Mouse (Mus musculus): ENCODE measurements around the gene Prkx. TPM values are rescaled to one million over a fixed set of nuclear protein-coding genes. Genes with fewer than 3 reads are reported as not detected.

The Prkx gene
- polyA plus RNA-seq, 1 experiment from 2014 or later = 14.5 TPM

DNA sequence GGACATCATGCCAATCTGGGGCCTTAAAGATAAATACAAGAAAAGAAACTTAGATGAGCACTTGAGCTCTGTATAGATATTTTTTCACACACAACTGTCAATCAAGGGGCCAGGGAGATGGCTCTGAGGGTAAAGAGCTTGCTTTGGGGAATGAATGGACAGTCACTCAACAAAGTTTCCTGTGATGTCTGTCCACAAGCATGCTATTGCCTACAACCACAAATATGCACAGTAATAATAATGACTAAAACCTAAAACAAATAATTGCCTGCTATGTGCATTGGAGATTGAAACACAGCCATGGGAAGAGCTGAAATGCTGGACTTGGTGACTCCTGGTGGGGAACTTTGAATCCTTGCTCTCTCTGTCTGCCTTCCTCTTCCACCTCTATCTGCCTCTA is 9.7 kb downstream of the Prkx start:
- ATAC-seq (ENCODE audit: low FRiP score, low read depth) = no peak
- H3K4me3 ChIP-seq = no peak overlapping the region
- peaks cover 16% of the 10 kb centered on the region for H3K36me3 ChIP-seq
- H3K4me1 ChIP-seq = no peaks in the 10 kb centered on the region
- H3K27me3 ChIP-seq = no peaks in the 10 kb centered on the region
- H3K27ac ChIP-seq = no peak overlapping the region
- H3K4me2 ChIP-seq (replicated peaks) = no peak overlapping the region
- H3K9me3 ChIP-seq = no peaks in the 10 kb centered on the region
- no peak overlapping the region for H3K9ac ChIP-seq

DNA sequence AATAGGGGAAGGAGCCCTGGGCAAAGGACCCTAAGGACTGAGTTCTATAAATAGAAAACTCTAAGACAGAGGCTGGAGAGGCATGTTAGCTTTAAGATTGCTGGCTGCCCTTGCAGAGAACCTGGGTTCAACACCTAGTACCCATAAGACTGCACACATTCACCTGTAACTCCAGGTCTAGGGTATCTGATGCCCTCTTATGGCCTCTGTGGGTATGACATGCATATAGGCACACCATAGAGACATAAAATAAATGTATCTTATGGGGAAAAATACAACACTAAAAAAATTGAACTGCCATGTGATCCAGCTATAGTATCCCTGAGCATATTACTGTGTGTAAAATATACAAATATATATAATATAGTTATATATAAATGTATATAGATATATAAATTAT is 18.3 kb downstream of the Prkx start:
- no peaks in the 10 kb centered on the region for H3K4me1 ChIP-seq
- no peak overlapping the region for H3K4me2 ChIP-seq (replicated peaks)
- no peak overlapping the region for H3K27ac ChIP-seq
- no peak overlapping the region for H3K9ac ChIP-seq
- H3K4me3 ChIP-seq = no peak overlapping the region
- peaks cover 18% of the 10 kb centered on the region for H3K36me3 ChIP-seq
- H3K27me3 ChIP-seq = no peaks in the 10 kb centered on the region
- H3K9me3 ChIP-seq = no peaks in the 10 kb centered on the region
- no peak for ATAC-seq (ENCODE audit: low FRiP score, low read depth)

- Histone ChIP-seq H3K27me3 (no peaks in the 10 kb centered on the region), H3K9ac (no peak overlapping the region), H3K9me3 (no peaks in the 10 kb centered on the region), H3K4me3 (no peak overlapping the region), H3K36me3 (peaks cover 28% of the 10 kb centered on the region), H3K27ac (no peak overlapping the region), H3K4me1 (no peaks in the 10 kb centered on the region), H3K4me2 (replicated peaks) (no peak overlapping the region)
- 97% methylated on average over 3 of the region's 3 CpGs for WGBS
- ATAC-seq (ENCODE audit: low FRiP score, low read depth) = no peak
Observed at GRCm38 (mm10) chrX:77765153-77765552, 30.9 kb downstream of the Prkx start.

DNA sequence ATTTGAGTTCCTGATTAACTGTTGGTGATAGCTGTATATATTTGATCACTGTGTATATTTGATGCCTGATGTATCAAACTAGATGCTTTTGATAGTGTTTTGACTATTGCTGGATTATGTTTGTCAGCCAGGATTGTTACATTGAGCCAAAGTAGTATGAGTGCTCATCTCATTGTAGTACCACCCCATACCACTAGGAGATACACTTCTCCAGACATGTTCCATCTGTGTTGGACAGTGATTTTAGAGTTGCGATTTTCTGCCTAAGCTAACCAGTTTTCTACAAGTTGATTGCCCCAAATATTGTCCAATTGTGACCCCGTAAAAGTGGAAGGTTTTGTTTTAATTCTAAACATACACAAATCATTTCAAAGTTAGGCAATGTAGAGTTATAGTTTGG is 51.8 kb downstream of the Prkx start:
- H3K9ac ChIP-seq = no peak overlapping the region
- no peak overlapping the region for H3K4me3 ChIP-seq
- ATAC-seq (ENCODE audit: low FRiP score, low read depth) = no peak
- no peaks in the 10 kb centered on the region for H3K27me3 ChIP-seq
- H3K36me3 ChIP-seq = no peaks in the 10 kb centered on the region
- H3K9me3 ChIP-seq = no peaks in the 10 kb centered on the region
- H3K4me1 ChIP-seq = no peaks in the 10 kb centered on the region
- H3K4me2 ChIP-seq (replicated peaks) = no peak overlapping the region
- H3K27ac ChIP-seq = no peak overlapping the region
- WGBS = 72% methylated on average over 2 of the region's 2 CpGs

DNA sequence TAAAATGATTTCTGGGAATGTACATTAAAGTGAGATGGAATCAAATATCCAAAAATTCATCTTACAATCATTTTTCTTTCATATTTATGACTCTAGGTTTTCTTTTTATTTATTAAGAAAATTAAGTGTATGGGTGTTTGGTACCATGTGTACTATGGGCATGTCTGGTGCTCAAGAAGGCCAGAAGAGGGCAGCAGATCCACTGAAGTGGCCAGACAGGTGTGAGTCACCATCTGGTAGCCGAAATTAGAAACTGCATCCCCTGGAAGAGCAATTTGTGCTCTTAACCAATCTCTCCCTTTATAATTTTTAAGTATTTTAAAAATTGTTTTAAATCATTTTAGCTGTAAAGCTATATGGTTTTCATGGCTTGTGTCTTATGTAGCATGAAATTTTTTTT is 54.7 kb downstream of the Prkx start:
- ATAC-seq (ENCODE audit: low FRiP score, low read depth) = no peak
- Histone ChIP-seq H3K4me2 (replicated peaks) (no peak overlapping the region), H3K27ac (no peak overlapping the region), H3K4me1 (no peaks in the 10 kb centered on the region), H3K27me3 (no peaks in the 10 kb centered on the region), H3K36me3 (no peaks in the 10 kb centered on the region), H3K9me3 (no peaks in the 10 kb centered on the region), H3K9ac (no peak overlapping the region), H3K4me3 (no peak overlapping the region)
- 21% methylated on average over 1 of the region's 1 CpGs for WGBS

DNA sequence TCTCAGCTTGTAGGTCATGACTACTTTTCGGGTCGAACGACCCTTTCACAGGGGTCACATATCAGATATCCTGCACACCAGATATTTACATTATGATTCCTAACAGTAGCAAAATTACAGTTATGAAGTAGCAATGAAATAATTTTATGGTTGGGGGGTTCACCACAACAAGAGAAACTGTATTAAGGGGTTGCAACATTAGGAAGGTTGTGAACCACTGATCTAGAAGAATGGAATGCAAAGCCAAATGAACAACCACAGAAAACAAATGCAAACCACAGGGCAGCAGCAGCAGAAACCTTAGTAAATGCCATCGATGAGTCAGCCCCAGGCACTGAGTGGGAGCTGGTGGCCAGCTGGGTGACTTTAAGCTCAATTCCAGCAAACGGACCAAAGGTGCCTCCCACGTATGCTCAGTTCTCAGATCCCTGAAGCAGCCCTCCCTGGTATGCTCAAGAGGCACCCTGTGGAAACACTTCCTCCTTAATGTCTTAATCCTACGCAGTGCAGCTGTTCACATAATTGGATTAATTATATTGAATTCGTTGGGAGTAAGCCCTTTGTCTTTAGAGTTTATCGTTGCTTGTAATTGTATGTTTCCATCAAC is 62.0 kb downstream of the Prkx start:
- Histone ChIP-seq H3K27me3 (no peaks in the 10 kb centered on the region), H3K4me3 (no peak overlapping the region), H3K36me3 (no peaks in the 10 kb centered on the region), H3K9ac (no peak overlapping the region), H3K27ac (no peak overlapping the region), H3K4me1 (no peaks in the 10 kb centered on the region), H3K4me2 (replicated peaks) (no peak overlapping the region), H3K9me3 (no peaks in the 10 kb centered on the region)
- WGBS = 77% methylated on average over 9 of the region's 9 CpGs
- ATAC-seq (ENCODE audit: low FRiP score, low read depth) = no peak

DNA sequence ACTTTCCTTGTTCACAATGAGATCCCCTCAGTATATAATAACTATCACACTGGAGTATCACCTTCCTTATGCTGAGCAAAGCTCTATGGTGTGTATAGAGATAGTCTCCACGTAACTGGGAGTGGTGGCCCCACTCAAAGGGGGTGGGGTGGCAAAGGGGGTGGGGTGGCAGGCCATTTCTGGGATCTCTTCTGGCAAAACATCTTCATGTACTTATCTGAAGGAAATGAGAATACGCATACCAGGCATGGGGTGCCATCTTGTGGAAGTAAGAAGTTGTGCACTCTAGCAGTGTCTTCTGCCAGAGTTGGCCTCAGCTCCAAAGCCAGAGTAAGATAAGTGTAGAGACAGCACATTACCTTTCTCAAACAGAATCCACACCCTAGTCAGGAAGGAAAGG is 75.8 kb downstream of the Prkx start:
- no peak for ATAC-seq (ENCODE audit: low FRiP score, low read depth)
- H3K9ac ChIP-seq = no peak overlapping the region
- no peaks in the 10 kb centered on the region for H3K27me3 ChIP-seq
- 14% methylated on average over 2 of the region's 2 CpGs for whole genome bisulfite sequencing
- no peaks in the 10 kb centered on the region for H3K36me3 ChIP-seq
- H3K4me1 ChIP-seq = no peaks in the 10 kb centered on the region
- H3K4me3 ChIP-seq = no peak overlapping the region
- H3K27ac ChIP-seq = no peak overlapping the region
- H3K4me2 ChIP-seq (replicated peaks) = no peak overlapping the region
- H3K9me3 ChIP-seq = no peaks in the 10 kb centered on the region

Other genes starting within 250 kb of the Prkx start
- gene Pbsn, start 57.3 kb upstream of the Prkx start, polyA plus RNA-seq (2015; fragmentation: Nextera tagmentation; extraction: Ambion mirVana) = not detected in 2 replicates
- gene Gm14744, start 68.5 kb upstream of the Prkx start, polyA plus RNA-seq (2015; fragmentation: Nextera tagmentation; extraction: Ambion mirVana) = not detected in 2 replicates
- gene 5430402E10Rik, start 128.8 kb upstream of the Prkx start, polyA plus RNA-seq (2015; fragmentation: Nextera tagmentation; extraction: Ambion mirVana) = not detected in 2 replicates